Mouse (Mus musculus) naive thymus-derived CD4-positive, alpha-beta T cell, adult 2 months (primary cell): ENCODE data around the gene Nipal4.
A peak's percentile ranks its signal among the peaks of the same experiment; 100 is the strongest.

Experiments used
- DNase-seq: peaks from one replicate; pipeline ENCODE4 v3.0.0-alpha.2; 2011; ENCODE audit warnings: low read depth

Gene Nipal4

GRCm38 (mm10) chr11:46157462-46157861 lies 8.8 kb downstream of the Nipal4 start:
- DNase-seq, result no peak

- no peak for DNase-seq
Observed at GRCm38 (mm10) chr11:46156945-46157344, 9.4 kb downstream of the Nipal4 start.

- DNase-seq, result no peak
Observed at GRCm38 (mm10) chr11:46146619-46147018, 19.7 kb downstream of the Nipal4 start.

- DNase-seq, result no peak
Observed at GRCm38 (mm10) chr11:46145163-46145875, 21.0 kb downstream of the Nipal4 start.

GRCm38 (mm10) chr11:46143342-46143741 lies 23.0 kb downstream of the Nipal4 start:
- DNase-seq, result no peak

- DNase-seq, result no peak
Observed at GRCm38 (mm10) chr11:46134899-46135298, 31.4 kb downstream of the Nipal4 start.

- DNase-seq, result no peak
Observed at GRCm38 (mm10) chr11:46131022-46131986, 35.0 kb downstream of the Nipal4 start.

- peak; percentile 86 for DNase-seq
Observed at GRCm38 (mm10) chr11:46128548-46128945, 37.8 kb downstream of the Nipal4 start.

GRCm38 (mm10) chr11:46127621-46128547 lies 38.4 kb downstream of the Nipal4 start:
- no peak for DNase-seq

GRCm38 (mm10) chr11:46126827-46127410 lies 39.4 kb downstream of the Nipal4 start:
- DNase-seq, result no peak

- no peak for DNase-seq
Observed at GRCm38 (mm10) chr11:46126317-46126716, 40.0 kb downstream of the Nipal4 start.

- DNase-seq, result no peak
Observed at GRCm38 (mm10) chr11:46125835-46126229, 40.5 kb downstream of the Nipal4 start.

- DNase-seq, result no peak
Observed at GRCm38 (mm10) chr11:46125093-46125834, 41.0 kb downstream of the Nipal4 start.

GRCm38 (mm10) chr11:46123328-46123866 lies 42.9 kb downstream of the Nipal4 start:
- DNase-seq, result no peak

GRCm38 (mm10) chr11:46122875-46123274 lies 43.4 kb downstream of the Nipal4 start:
- no peak for DNase-seq

- DNase-seq, result no peak
Observed at GRCm38 (mm10) chr11:46121666-46122065, 44.6 kb downstream of the Nipal4 start.

- no peak for DNase-seq
Observed at GRCm38 (mm10) chr11:46120084-46120483, 46.2 kb downstream of the Nipal4 start.

- no peak for DNase-seq
Observed at GRCm38 (mm10) chr11:46119624-46120023, 46.7 kb downstream of the Nipal4 start.

- DNase-seq, result peak; percentile 29
Observed at GRCm38 (mm10) chr11:46116510-46116909, 49.8 kb downstream of the Nipal4 start.

- no peak for DNase-seq
Observed at GRCm38 (mm10) chr11:46115411-46116173, 50.7 kb downstream of the Nipal4 start.
